Mouse (Mus musculus): ENCODE results near the gene Mus81. TPM values are rescaled to one million over a fixed set of nuclear protein-coding genes. Genes with fewer than 3 reads are reported as not detected.
"Not testable (repeated sequence)": the region's sequence is repeated elsewhere in the genome, so short reads cannot be mapped to it uniquely, and the experiment has no call there.

Mus81 gene
- total and polyA plus RNA-seq, 3 experiments, result 20.4 to 29.3 (median 28.8) TPM

- TF ChIP-seq SMC3 (IDR thresholded peaks at IDR 0.05; ENCODE audit: low read depth, low read length) (no peak; the same call in 1 of the 2 replicates), JUND (conservative IDR thresholded peaks at IDR 0.05; ENCODE audit: low read depth, low read length) (no peak), MAX (IDR thresholded peaks at IDR 0.05; ENCODE audit: low read length) (no peak), CHD2 (IDR thresholded peaks at IDR 0.05; ENCODE audit: low read length) (peak; percentile 91)
Observed at GRCm38 (mm10) chr19:5490313-5490897, 2.2 kb upstream of the Mus81 start, which contains the start of gene Cfl1 (continued).

DNA sequence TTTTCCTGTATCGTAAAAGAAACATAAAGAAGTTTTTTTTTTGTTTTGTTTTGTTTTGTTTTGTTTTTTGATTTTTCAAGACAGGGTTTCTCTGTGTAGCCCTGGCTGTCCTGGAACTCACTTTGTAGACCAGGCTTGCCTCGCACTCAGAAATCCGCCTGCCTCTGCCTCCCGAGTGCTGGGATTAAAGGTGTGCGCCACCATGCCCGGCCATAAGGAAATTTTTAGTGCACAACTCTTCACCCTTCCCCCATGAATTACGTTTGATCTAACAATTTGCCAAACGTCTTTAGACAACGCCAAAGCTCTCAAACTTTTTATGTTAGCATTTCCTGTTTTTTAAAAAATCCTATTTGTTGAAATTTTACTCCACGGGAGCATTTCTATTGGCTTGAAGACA, 1.5 kb upstream of the Mus81 start:
- in situ Hi-C loops (cut with MboI; ENCODE audit: low pct_ligation_motif_present, low pct_unique_long_range_greater_than_20kb, low sequenced_read_pairs), result loop anchor here (5.0 kb wide), 1 partner anchor 32 kb away; the partner anchor contains the start of gene Ccdc85b
- Histone ChIP-seq H3K4me1 (ENCODE audit: control insufficient read depth in 1 of 2, insufficient read depth in 2 of 2) (peaks cover 6 to 35% of the 10 kb centered on the region in 2 experiments; a peak in 3 of 4 replicates), H3K36me3 (replicated peaks in 1 of 2; ENCODE audit: control insufficient read depth in 1 of 2, insufficient read depth in 1 of 2, low read length in 1 of 2) (peaks cover 35 to 45% of the 10 kb centered on the region in 2 experiments), H3K79me2 (replicated peaks; ENCODE audit: control insufficient read depth, extremely low read depth, insufficient read depth, poor library complexity, severe bottlenecking) (peaks cover 24% of the 10 kb centered on the region), H3K4me3 (replicated peaks in 1 of 3; ENCODE audit: low read depth in 2 of 3, low read length in 2 of 3, poor library complexity in 1 of 3) (peak overlapping the region in 2 of 3 experiments; percentile 29 to 99), H3K4me2 (ENCODE audit: insufficient read depth, low read depth, poor library complexity, severe bottlenecking) (0 out of 2 replicates have a peak overlapping the region, but pooled peaks have one; percentile 32)
- H3K9me3 ChIP-seq (replicated peaks; ENCODE audit: low read length); H3K27ac ChIP-seq (ENCODE audit: insufficient read depth, low read depth); H3K9ac ChIP-seq (ENCODE audit: insufficient read depth, low read depth); H3K27me3 ChIP-seq (replicated peaks); dilution Hi-C loops (cut with MboI; ENCODE audit: extremely low pct_ligation_motif_present, extremely low pct_unique_long_range_greater_than_20kb, low sequenced_read_pairs); DNase-seq (ENCODE audit: extremely low read depth): not testable (repeated sequence)
- TF ChIP-seq ZMIZ1 (IDR thresholded peaks at IDR 0.05; ENCODE audit: low read depth, low read length) (0 out of 2 replicates have a peak, but pooled peaks have one; percentile 33), CHD1 (IDR thresholded peaks at IDR 0.05; ENCODE audit: low read depth, low read length) (0 out of 2 replicates have a peak, but pooled peaks have one; percentile 76)

DNA sequence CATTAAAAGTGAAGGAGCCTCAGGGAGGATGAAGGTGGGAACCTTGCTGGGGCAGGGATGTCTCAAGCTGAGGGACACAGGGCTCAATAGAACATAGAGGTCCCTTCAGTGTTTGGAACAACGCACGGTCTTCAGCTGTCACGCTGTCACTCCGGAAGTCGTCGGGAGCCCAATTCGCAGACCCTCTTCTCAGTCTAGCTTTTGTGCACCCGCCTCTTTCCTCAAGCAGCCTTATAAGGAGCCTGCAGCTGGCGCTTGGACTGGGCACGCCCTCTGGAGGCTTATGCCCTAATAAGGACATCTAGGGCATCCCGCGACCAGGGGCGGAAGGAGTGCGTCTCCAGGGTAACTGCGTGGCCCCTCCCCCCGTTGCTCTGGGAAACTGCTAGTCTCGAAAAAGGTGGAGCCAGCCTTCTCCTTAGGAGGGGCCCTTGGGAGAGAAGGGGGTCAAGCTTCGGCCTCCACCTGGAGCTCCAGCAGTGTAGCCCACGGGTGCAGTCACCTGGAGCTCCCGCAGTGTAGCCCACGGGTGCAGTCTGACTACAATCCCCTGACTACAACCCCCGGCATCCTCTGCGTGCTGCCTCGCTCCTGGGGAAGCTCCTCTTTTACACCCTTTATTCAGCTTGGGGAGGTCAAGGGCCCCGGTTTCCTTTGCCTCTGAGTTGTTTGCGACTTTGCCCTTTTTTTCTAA, 823 bp upstream of the Mus81 start:
- H3K4me2 ChIP-seq (ENCODE audit: insufficient read depth, low read depth, poor library complexity, severe bottlenecking), result peak overlapping the region; percentile 81
- in situ Hi-C loops (cut with MboI; ENCODE audit: low pct_ligation_motif_present, low pct_unique_long_range_greater_than_20kb, low sequenced_read_pairs) (no loop called here), dilution Hi-C loops (cut with MboI; ENCODE audit: extremely low pct_ligation_motif_present, extremely low pct_unique_long_range_greater_than_20kb, low sequenced_read_pairs) (no loop called here)
- no peaks in the 10 kb centered on the region for H3K9me3 ChIP-seq (replicated peaks; ENCODE audit: low read length)
- no peaks in the 10 kb centered on the region for H3K27me3 ChIP-seq (replicated peaks)
- H3K4me1 ChIP-seq (ENCODE audit: control insufficient read depth in 1 of 2, insufficient read depth in 2 of 2), result peaks cover 6 to 35% of the 10 kb centered on the region in 2 experiments; a peak in 3 of 4 replicates
- H3K27ac ChIP-seq (ENCODE audit: insufficient read depth, low read depth), result peak overlapping the region; percentile 72
- H3K9ac ChIP-seq (ENCODE audit: insufficient read depth, low read depth), result peak overlapping the region; percentile 53
- H3K36me3 ChIP-seq (replicated peaks in 1 of 2; ENCODE audit: control insufficient read depth in 1 of 2, insufficient read depth in 1 of 2, low read length in 1 of 2), result peaks cover 35 to 45% of the 10 kb centered on the region in 2 experiments
- peak; percentile 99 for DNase-seq (ENCODE audit: extremely low read depth)
- H3K4me3 ChIP-seq (replicated peaks in 1 of 3; ENCODE audit: low read depth in 2 of 3, low read length in 2 of 3, poor library complexity in 1 of 3), result peak overlapping the region; percentile 38 to 71 (median 52)
- H3K79me2 ChIP-seq (replicated peaks; ENCODE audit: control insufficient read depth, extremely low read depth, insufficient read depth, poor library complexity, severe bottlenecking), result peaks cover 24% of the 10 kb centered on the region
- TF ChIP-seq UBTF (IDR thresholded peaks at IDR 0.05; ENCODE audit: low read depth, low read length) (no peak), ZNF384 (IDR thresholded peaks at IDR 0.05; ENCODE audit: low read depth, low read length) (no peak), BHLHE40 (IDR thresholded peaks at IDR 0.05; ENCODE audit: low read depth, low read length) (no peak), ELF1 (IDR thresholded peaks at IDR 0.05; ENCODE audit: low read depth, low read length) (peak; percentile 83), ETS1 (conservative IDR thresholded peaks at IDR 0.05; ENCODE audit: low read depth, low read length) (no peak), MEF2A (IDR thresholded peaks at IDR 0.05; ENCODE audit: borderline replicate concordance, low read depth, low read length) (no peak), TBP (conservative IDR thresholded peaks at IDR 0.05; ENCODE audit: low read depth, low read length) (peak; percentile 94), E2F4 (IDR thresholded peaks at IDR 0.05; ENCODE audit: insufficient replicate concordance, low read depth, low read length) (no peak; the same call in 1 of the 2 replicates), USF1 (IDR thresholded peaks at IDR 0.05; ENCODE audit: low read depth, low read length) (no peak), CHD2 (IDR thresholded peaks at IDR 0.05; ENCODE audit: low read length) (peak; percentile 49; the same call in 1 of the 2 replicates), MYC (IDR thresholded peaks at IDR 0.05; ENCODE audit: low read depth, low read length) (peak; percentile 85), GABPA (IDR thresholded peaks at IDR 0.05; ENCODE audit: insufficient replicate concordance, low read depth, low read length) (no peak), KAT2A (IDR thresholded peaks at IDR 0.05; ENCODE audit: insufficient replicate concordance, low read length) (0 out of 2 replicates have a peak, but pooled peaks have one; percentile 51), CTCF (conservative IDR thresholded peaks at IDR 0.05 in 1 of 2, IDR thresholded peaks at IDR 0.05 in 1 of 2; ENCODE audit: low read depth in 2 of 2, low read length in 2 of 2) (no peak), POLR2AphosphoS2 (IDR thresholded peaks at IDR 0.05; ENCODE audit: low read depth, low read length) (no peak), PAX5 (IDR thresholded peaks at IDR 0.05; ENCODE audit: low read length) (no peak), JUND (conservative IDR thresholded peaks at IDR 0.05; ENCODE audit: low read depth, low read length) (no peak), RAD21 (IDR thresholded peaks at IDR 0.05; ENCODE audit: low read depth, low read length) (no peak), ZC3H11A (IDR thresholded peaks at IDR 0.05; ENCODE audit: low read depth, low read length) (no peak), IRF4 (IDR thresholded peaks at IDR 0.05; ENCODE audit: low read depth, low read length) (no peak), ZKSCAN1 (IDR thresholded peaks at IDR 0.05; ENCODE audit: borderline replicate concordance, low read depth, low read length) (no peak), MAZ (IDR thresholded peaks at IDR 0.05; ENCODE audit: low read depth, low read length) (0 out of 2 replicates have a peak, but pooled peaks have one; percentile 49), NELFE (IDR thresholded peaks at IDR 0.05; ENCODE audit: low read depth, low read length) (peak; percentile 89), ZMIZ1 (IDR thresholded peaks at IDR 0.05; ENCODE audit: low read depth, low read length) (peak; percentile 64)

Measured in CH12.LX (cell line).